In genomic region chr1:42539541-42540520, GRCm38 (mm10) we compare ENCODE assay signal across 8 mouse cellular contexts.
A peak's percentile ranks its signal among the peaks of the same experiment; 100 is the strongest.
DNase-seq lines count a peak whose midpoint lies in the region; ATAC-seq and TF ChIP-seq lines count a peak whose summit lies in the region.

No protein-coding gene starts in this region.

- H3K27me3 ChIP-seq in lung, embryonic 16.5 days (ENCODE audit: control insufficient read depth, insufficient read depth, low read depth, low read length) = no peaks in the 10 kb centered on the region
- no peaks in the 10 kb centered on the region for H3K27me3 ChIP-seq in hindbrain, embryonic 14.5 days (ENCODE audit: control insufficient read depth, insufficient read depth, low read length)

- no peak for TF ChIP-seq CTCF in left cerebral cortex, adult 2 months (IDR thresholded peaks at IDR 0.05)
- TF ChIP-seq CTCF in olfactory bulb, adult 2 months (IDR thresholded peaks at IDR 0.05; ENCODE audit: insufficient read depth, low read depth, low read length) = no peak

- no peaks in the 10 kb centered on the region for H3K4me1 ChIP-seq in lung, embryonic 16.5 days (replicated peaks; ENCODE audit: control insufficient read depth, insufficient read depth, low read length)
- peaks cover 24% of the 10 kb centered on the region for H3K4me1 ChIP-seq in hindbrain, embryonic 14.5 days (replicated peaks; ENCODE audit: control insufficient read depth, insufficient read depth, low read length)
- peaks cover 7% of the 10 kb centered on the region; the same call in 1 of the 2 replicates for H3K4me1 ChIP-seq in olfactory bulb, adult 2 months (ENCODE audit: control insufficient read depth, insufficient read depth, low read length)

- no peaks in the 10 kb centered on the region for H3K9me3 ChIP-seq in lung, embryonic 16.5 days (ENCODE audit: control insufficient read depth, low read length)
- H3K9me3 ChIP-seq in hindbrain, embryonic 14.5 days (ENCODE audit: control insufficient read depth, low read length) = no peaks in the 10 kb centered on the region

- no peak for ATAC-seq in lung, embryonic 16.5 days (ENCODE audit: low read depth)
- ATAC-seq in hindbrain, embryonic 14.5 days (ENCODE audit: low FRiP score) = peak; percentile 60
- no peak for ATAC-seq in granulocyte monocyte progenitor cell, adult 5-6 weeks (replicated peaks; ENCODE audit: poor library complexity, severe bottlenecking)

- no peak overlapping the region for H3K4me3 ChIP-seq in lung, embryonic 16.5 days (ENCODE audit: low read length)
- H3K4me3 ChIP-seq in hindbrain, embryonic 14.5 days (replicated peaks; ENCODE audit: low read length) = peak overlapping the region; percentile 2
- H3K4me3 ChIP-seq in left cerebral cortex, adult 2 months = peak overlapping the region; percentile 34
- H3K4me3 ChIP-seq in olfactory bulb, adult 2 months (ENCODE audit: insufficient read depth, low read depth, low read length) = no peak overlapping the region

- intact Hi-C loops in left cerebral cortex, adult 2 months (cut with DNase I) = loop anchor here (2.0 to 5.0 kb wide), 3 partner anchors 137 to 283 kb away; no protein-coding TSS in a partner anchor
- intact Hi-C loops in heart, postnatal 36 days (cut with DNase I) = loop anchor here (5.0 kb wide), 1 partner anchor 92 kb away; no protein-coding TSS in a partner anchor
- intact Hi-C loops in heart, postnatal 10 days (cut with DNase I) = loop anchor here (5.0 kb wide), 1 partner anchor 87 kb away; no protein-coding TSS in a partner anchor

- H3K9ac ChIP-seq in lung, embryonic 16.5 days (ENCODE audit: low read length) = no peak overlapping the region
- H3K9ac ChIP-seq in hindbrain, embryonic 14.5 days = 0 out of 2 replicates have a peak overlapping the region, but pooled peaks have one; percentile 9

- WGBS in lung, embryonic 16.5 days = 36% methylated on average over 26 of the region's 26 CpGs
- WGBS in hindbrain, embryonic 14.5 days = 20% methylated on average over 26 of the region's 26 CpGs
- 12% methylated on average over 26 of the region's 26 CpGs for WGBS in olfactory bulb, adult 2 months

- no peaks in the 10 kb centered on the region for H3K36me3 ChIP-seq in lung, embryonic 16.5 days (ENCODE audit: control insufficient read depth, insufficient read depth, low read length)
- no peaks in the 10 kb centered on the region for H3K36me3 ChIP-seq in hindbrain, embryonic 14.5 days (replicated peaks; ENCODE audit: control insufficient read depth, insufficient read depth)

- no peak for TF ChIP-seq POLR2A in olfactory bulb, adult 2 months (IDR thresholded peaks at IDR 0.05; ENCODE audit: insufficient read depth, low read depth, low read length)

- H3K27ac ChIP-seq in lung, embryonic 16.5 days (ENCODE audit: low read length) = no peak overlapping the region
- H3K27ac ChIP-seq in hindbrain, embryonic 14.5 days = peak overlapping the region; percentile 75
- H3K27ac ChIP-seq in left cerebral cortex, adult 2 months = peak overlapping the region; percentile 73
- peak overlapping the region; percentile 18; the same call in 1 of the 2 replicates for H3K27ac ChIP-seq in olfactory bulb, adult 2 months (ENCODE audit: insufficient read depth, low read depth, low read length)

- no peak for DNase-seq in lung, postnatal 4 days
- DNase-seq in hindbrain, embryonic 14.5 days (ENCODE audit: low spot score) = peak; percentile 72
- peak; percentile 26 to 50 for DNase-seq in left cerebral cortex, adult 2 months (ENCODE audit: extremely low spot score in 1 of 2, low spot score in 2 of 2)
- no peak for DNase-seq in heart, postnatal 36 days
- no peak for DNase-seq in heart, postnatal 10 days

- H3K4me2 ChIP-seq in lung, embryonic 16.5 days (ENCODE audit: low read depth, low read length) = peak overlapping the region; percentile 45
- peak overlapping the region; percentile 52 for H3K4me2 ChIP-seq in hindbrain, embryonic 14.5 days (replicated peaks)

Comparison
In these comparisons a context has a peak if more than half of its experiments do, and no peak if none do; other contexts are left out.
1. H3K4me3 ChIP-seq: peak in hindbrain, embryonic 14.5 days (single experiment) and left cerebral cortex, adult 2 months (single experiment); none in lung, embryonic 16.5 days (single experiment) and olfactory bulb, adult 2 months (single experiment).
2. DNase-seq: peak in hindbrain, embryonic 14.5 days (single experiment) and left cerebral cortex, adult 2 months (2 of 2); none in lung, postnatal 4 days (0 of 2), heart, postnatal 36 days (0 of 2) and heart, postnatal 10 days (0 of 2).